Mouse (Mus musculus) embryonic fibroblast, embryonic 13.5 days (primary cell): ENCODE measurements at regions not wholly inside any gene's neighbourhood (a gene's known extent, or its start where the extent isn't known, plus 50 kb on each side); places are given as distances from the start of the nearest gene placed in this dataset.

Experiments used
- H3K27ac ChIP-seq: 2 replicates; pipeline ENCODE4 v1.5.1; 2012; ENCODE audit warnings: low read length, control low read depth, inconsistent platforms; ENCODE audit not compliant: insufficient read depth
- H3K4me1 ChIP-seq: 2 replicates; pipeline ENCODE4 v1.6.1; 2011; ENCODE audit warnings: low read length; ENCODE audit not compliant: control insufficient read depth, insufficient read depth
- H3K4me3 ChIP-seq: 2 replicates; pipeline ENCODE4 v1.5.1; 2011; ENCODE audit warnings: mild to moderate bottlenecking, control low read depth, low read length; ENCODE audit not compliant: insufficient read depth
- CTCF ChIP-seq: IDR thresholded peaks from 2 replicates; pipeline ENCODE4 v1.5.1; 2011; ENCODE audit warnings: mild to moderate bottlenecking, control low read depth, low read length, moderate library complexity, borderline replicate concordance; ENCODE audit not compliant: insufficient read depth
- POLR2A ChIP-seq: IDR thresholded peaks from 2 replicates; pipeline ENCODE4 v1.6.1; 2011; ENCODE audit warnings: low read depth, mild to moderate bottlenecking, control low read depth, low read length, moderate library complexity

DNA sequence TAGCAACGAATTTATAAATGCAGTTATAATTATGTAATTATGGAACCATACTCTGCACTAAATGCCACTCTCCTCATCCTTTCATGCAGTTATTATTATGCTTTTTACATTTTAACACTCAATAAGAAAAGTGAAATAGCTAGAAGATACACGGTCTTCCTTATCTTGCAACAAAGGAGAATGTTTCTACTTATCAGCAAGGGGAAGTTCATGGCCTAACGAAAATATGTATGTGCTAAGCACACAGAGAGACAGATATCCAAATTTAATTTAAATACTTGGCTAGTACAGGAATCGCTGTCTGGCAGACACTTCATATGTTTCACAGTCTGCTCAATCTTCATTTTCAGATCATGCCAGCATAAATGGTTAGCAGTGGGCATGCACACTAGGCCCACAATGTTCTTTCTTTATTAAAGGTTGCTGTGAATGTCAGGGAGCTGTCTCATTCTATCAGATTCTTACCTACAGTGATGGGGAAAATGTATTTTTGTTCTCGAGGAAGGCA, 1263.6 kb downstream of the Efnb2 start:
- TF ChIP-seq POLR2A (no peak), CTCF (no peak)
- Histone ChIP-seq H3K4me3 (no peak overlapping the region), H3K4me1 (no peaks in the 10 kb centered on the region), H3K27ac (no peak overlapping the region)
